Mouse (Mus musculus): Measurements from ENCODE around the gene Mtr. TPM values are rescaled to one million over a fixed set of nuclear protein-coding genes. Genes with fewer than 3 reads are reported as not detected.

Mtr gene
- polyA plus RNA-seq, 1 experiment from 2014 or later, result 7.6 TPM

GRCm38 (mm10) chr13:12255911-12256705, 1.8 kb downstream of the Mtr start:
- Histone ChIP-seq H3K9me3 (replicated peaks; ENCODE audit: control insufficient read depth, low read length) (peaks cover 4% of the 10 kb centered on the region), H3K27me3 (ENCODE audit: control insufficient read depth, insufficient read depth, low read depth, low read length) (no peaks in the 10 kb centered on the region), H3K4me3 (ENCODE audit: low read depth, low read length) (peak overlapping the region; percentile 80), H3K36me3 (ENCODE audit: control insufficient read depth, insufficient read depth) (peaks cover 3% of the 10 kb centered on the region), H3K9ac (ENCODE audit: low read depth, low read length) (peak overlapping the region; percentile 29), H3K4me2 (ENCODE audit: low read depth, low read length) (peak overlapping the region; percentile 75), H3K27ac (ENCODE audit: low read length) (no peak overlapping the region), H3K4me1 (ENCODE audit: control insufficient read depth, low read depth, low read length) (peaks cover 12% of the 10 kb centered on the region)
- 46% methylated on average over 3 of the region's 3 CpGs for WGBS (ENCODE audit: insufficient replicate concordance)
- no peak for ATAC-seq (ENCODE audit: low read depth)

GRCm38 (mm10) chr13:12250496-12250895, 7.4 kb downstream of the Mtr start:
- 37% methylated on average over 3 of the region's 3 CpGs for WGBS (ENCODE audit: insufficient replicate concordance)
- 0 out of 2 replicates have a peak, but pooled peaks have one; percentile 21 for ATAC-seq (ENCODE audit: low read depth)
- no peak overlapping the region for H3K4me3 ChIP-seq (ENCODE audit: low read depth, low read length)
- H3K36me3 ChIP-seq (ENCODE audit: control insufficient read depth, insufficient read depth), result peaks cover 22% of the 10 kb centered on the region
- peaks cover 2% of the 10 kb centered on the region; the same call in 1 of the 2 replicates for H3K4me1 ChIP-seq (ENCODE audit: control insufficient read depth, low read depth, low read length)
- H3K27me3 ChIP-seq (ENCODE audit: control insufficient read depth, insufficient read depth, low read depth, low read length), result no peaks in the 10 kb centered on the region
- H3K4me2 ChIP-seq (ENCODE audit: low read depth, low read length), result no peak overlapping the region
- H3K27ac ChIP-seq (ENCODE audit: low read length), result no peak overlapping the region
- no peak overlapping the region for H3K9ac ChIP-seq (ENCODE audit: low read depth, low read length)
- no peaks in the 10 kb centered on the region for H3K9me3 ChIP-seq (replicated peaks; ENCODE audit: control insufficient read depth, low read length)

GRCm38 (mm10) chr13:12249195-12249898, 8.6 kb downstream of the Mtr start:
- H3K27me3 ChIP-seq (ENCODE audit: control insufficient read depth, insufficient read depth, low read depth, low read length), result no peaks in the 10 kb centered on the region
- H3K9ac ChIP-seq (ENCODE audit: low read depth, low read length), result no peak overlapping the region
- peaks cover 23% of the 10 kb centered on the region for H3K36me3 ChIP-seq (ENCODE audit: control insufficient read depth, insufficient read depth)
- peak; percentile 27; the same call in 1 of the 2 replicates for ATAC-seq (ENCODE audit: low read depth)
- no peaks in the 10 kb centered on the region; the same call in 1 of the 2 replicates for H3K4me1 ChIP-seq (ENCODE audit: control insufficient read depth, low read depth, low read length)
- no peak overlapping the region for H3K4me3 ChIP-seq (ENCODE audit: low read depth, low read length)
- H3K4me2 ChIP-seq (ENCODE audit: low read depth, low read length), result no peak overlapping the region
- no peaks in the 10 kb centered on the region for H3K9me3 ChIP-seq (replicated peaks; ENCODE audit: control insufficient read depth, low read length)
- 76% methylated on average over 8 of the region's 8 CpGs for WGBS (ENCODE audit: insufficient replicate concordance)
- H3K27ac ChIP-seq (ENCODE audit: low read length), result no peak overlapping the region

GRCm38 (mm10) chr13:12245938-12246337, 12.0 kb downstream of the Mtr start:
- Histone ChIP-seq H3K9ac (ENCODE audit: low read depth, low read length) (no peak overlapping the region), H3K4me1 (ENCODE audit: control insufficient read depth, low read depth, low read length) (no peaks in the 10 kb centered on the region; the same call in 1 of the 2 replicates), H3K27me3 (ENCODE audit: control insufficient read depth, insufficient read depth, low read depth, low read length) (no peaks in the 10 kb centered on the region), H3K36me3 (ENCODE audit: control insufficient read depth, insufficient read depth) (peaks cover 44% of the 10 kb centered on the region), H3K27ac (ENCODE audit: low read length) (no peak overlapping the region), H3K4me2 (ENCODE audit: low read depth, low read length) (no peak overlapping the region), H3K4me3 (ENCODE audit: low read depth, low read length) (no peak overlapping the region), H3K9me3 (replicated peaks; ENCODE audit: control insufficient read depth, low read length) (no peaks in the 10 kb centered on the region)
- no peak for ATAC-seq (ENCODE audit: low read depth)
- 93% methylated on average over 2 of the region's 2 CpGs for WGBS (ENCODE audit: insufficient replicate concordance)

GRCm38 (mm10) chr13:12243991-12244390, 13.9 kb downstream of the Mtr start:
- Histone ChIP-seq H3K9me3 (replicated peaks; ENCODE audit: control insufficient read depth, low read length) (no peaks in the 10 kb centered on the region), H3K27me3 (ENCODE audit: control insufficient read depth, insufficient read depth, low read depth, low read length) (no peaks in the 10 kb centered on the region), H3K36me3 (ENCODE audit: control insufficient read depth, insufficient read depth) (peaks cover 41% of the 10 kb centered on the region), H3K9ac (ENCODE audit: low read depth, low read length) (no peak overlapping the region), H3K4me3 (ENCODE audit: low read depth, low read length) (no peak overlapping the region), H3K4me2 (ENCODE audit: low read depth, low read length) (no peak overlapping the region), H3K4me1 (ENCODE audit: control insufficient read depth, low read depth, low read length) (no peaks in the 10 kb centered on the region), H3K27ac (ENCODE audit: low read length) (no peak overlapping the region)
- WGBS (ENCODE audit: insufficient replicate concordance), result 84% methylated on average over 4 of the region's 4 CpGs
- ATAC-seq (ENCODE audit: low read depth), result no peak

GRCm38 (mm10) chr13:12232141-12232540, 25.8 kb downstream of the Mtr start:
- Histone ChIP-seq H3K9me3 (replicated peaks; ENCODE audit: control insufficient read depth, low read length) (no peaks in the 10 kb centered on the region), H3K36me3 (ENCODE audit: control insufficient read depth, insufficient read depth) (peaks cover 20% of the 10 kb centered on the region), H3K27ac (ENCODE audit: low read length) (no peak overlapping the region), H3K4me1 (ENCODE audit: control insufficient read depth, low read depth, low read length) (no peaks in the 10 kb centered on the region), H3K4me2 (ENCODE audit: low read depth, low read length) (no peak overlapping the region), H3K9ac (ENCODE audit: low read depth, low read length) (no peak overlapping the region), H3K27me3 (ENCODE audit: control insufficient read depth, insufficient read depth, low read depth, low read length) (no peaks in the 10 kb centered on the region), H3K4me3 (ENCODE audit: low read depth, low read length) (no peak overlapping the region)
- 80% methylated on average over 4 of the region's 4 CpGs for WGBS (ENCODE audit: insufficient replicate concordance)
- ATAC-seq (ENCODE audit: low read depth), result no peak

- no peaks in the 10 kb centered on the region for H3K9me3 ChIP-seq (replicated peaks; ENCODE audit: control insufficient read depth, low read length)
- ATAC-seq (ENCODE audit: low read depth), result no peak
These were observed 29.7 kb downstream of the Mtr start for GRCm38 (mm10) chr13:12228248-12228647.

GRCm38 (mm10) chr13:12227606-12228005, 30.3 kb downstream of the Mtr start:
- H3K4me2 ChIP-seq (ENCODE audit: low read depth, low read length), result no peak overlapping the region

More at GRCm38 (mm10) chr13:12228248-12228647, 29.7 kb downstream of the Mtr start:
- Histone ChIP-seq H3K4me2 (ENCODE audit: low read depth, low read length) (no peak overlapping the region), H3K27me3 (ENCODE audit: control insufficient read depth, insufficient read depth, low read depth, low read length) (no peaks in the 10 kb centered on the region), H3K9ac (ENCODE audit: low read depth, low read length) (no peak overlapping the region), H3K27ac (ENCODE audit: low read length) (no peak overlapping the region), H3K4me1 (ENCODE audit: control insufficient read depth, low read depth, low read length) (no peaks in the 10 kb centered on the region), H3K36me3 (ENCODE audit: control insufficient read depth, insufficient read depth) (peaks cover 19% of the 10 kb centered on the region), H3K4me3 (ENCODE audit: low read depth, low read length) (no peak overlapping the region)
- WGBS (ENCODE audit: insufficient replicate concordance), result 80% methylated on average over 4 of the region's 4 CpGs

GRCm38 (mm10) chr13:12218603-12219002, 39.3 kb downstream of the Mtr start:
- no peak overlapping the region for H3K27ac ChIP-seq (ENCODE audit: low read length)
- H3K36me3 ChIP-seq (ENCODE audit: control insufficient read depth, insufficient read depth), result peaks cover 16% of the 10 kb centered on the region
- no peaks in the 10 kb centered on the region for H3K9me3 ChIP-seq (replicated peaks; ENCODE audit: control insufficient read depth, low read length)
- WGBS (ENCODE audit: insufficient replicate concordance), result 66% methylated on average over 14 of the region's 14 CpGs
- no peaks in the 10 kb centered on the region for H3K4me1 ChIP-seq (ENCODE audit: control insufficient read depth, low read depth, low read length)
- ATAC-seq (ENCODE audit: low read depth), result peak; percentile 50; the same call in 1 of the 2 replicates
- no peak overlapping the region for H3K9ac ChIP-seq (ENCODE audit: low read depth, low read length)
- no peaks in the 10 kb centered on the region for H3K27me3 ChIP-seq (ENCODE audit: control insufficient read depth, insufficient read depth, low read depth, low read length)
- H3K4me2 ChIP-seq (ENCODE audit: low read depth, low read length), result no peak overlapping the region
- H3K4me3 ChIP-seq (ENCODE audit: low read depth, low read length), result no peak overlapping the region

More at GRCm38 (mm10) chr13:12227606-12228005, 30.3 kb downstream of the Mtr start:
- no peaks in the 10 kb centered on the region for H3K4me1 ChIP-seq (ENCODE audit: control insufficient read depth, low read depth, low read length)
- H3K9ac ChIP-seq (ENCODE audit: low read depth, low read length), result no peak overlapping the region
- no peaks in the 10 kb centered on the region for H3K9me3 ChIP-seq (replicated peaks; ENCODE audit: control insufficient read depth, low read length)
- 69% methylated on average over 5 of the region's 5 CpGs for WGBS (ENCODE audit: insufficient replicate concordance)
- no peak overlapping the region for H3K4me3 ChIP-seq (ENCODE audit: low read depth, low read length)
- H3K36me3 ChIP-seq (ENCODE audit: control insufficient read depth, insufficient read depth), result peaks cover 18% of the 10 kb centered on the region
- ATAC-seq (ENCODE audit: low read depth), result no peak
- no peak overlapping the region for H3K27ac ChIP-seq (ENCODE audit: low read length)
- no peaks in the 10 kb centered on the region for H3K27me3 ChIP-seq (ENCODE audit: control insufficient read depth, insufficient read depth, low read depth, low read length)
